Mouse (Mus musculus) liver, embryonic 14.5 days (tissue): Measurements from ENCODE around the gene Blnk.

Experiments
- CTCF ChIP-seq: IDR thresholded peaks from 2 replicates; pipeline ENCODE4 v1.5.1; 2016; ENCODE audit warnings: antibody characterized with exemption, low read depth, control low read depth
- EP300 ChIP-seq: IDR thresholded peaks from 2 replicates; pipeline ENCODE4 v1.6.1; 2016; ENCODE audit warnings: antibody characterized with exemption, low read depth

DNA sequence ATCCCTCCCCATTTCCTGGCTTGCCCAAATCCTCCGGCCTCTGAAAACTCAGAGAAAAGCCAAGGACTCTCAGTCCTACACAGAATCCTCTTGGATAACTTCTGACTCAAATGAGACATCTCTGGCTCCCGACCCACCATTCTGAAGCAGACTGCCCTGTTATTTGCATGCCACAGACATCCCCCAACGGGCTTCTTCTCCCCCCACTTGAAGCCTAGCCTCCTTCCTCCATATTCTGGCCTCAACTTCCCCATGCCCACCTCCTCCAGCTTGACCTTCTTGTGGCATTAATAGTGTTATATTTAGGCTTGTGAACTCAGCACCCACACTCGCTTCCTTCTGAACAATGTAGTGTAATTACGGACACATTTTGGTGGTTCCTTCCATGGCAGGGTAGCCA lies 13.7 kb downstream of the Blnk start:
- TF ChIP-seq CTCF (no peak), EP300 (no peak)
